Comparison of ENCODE assay signal across 22 mouse cellular contexts in the genomic region with DNA sequence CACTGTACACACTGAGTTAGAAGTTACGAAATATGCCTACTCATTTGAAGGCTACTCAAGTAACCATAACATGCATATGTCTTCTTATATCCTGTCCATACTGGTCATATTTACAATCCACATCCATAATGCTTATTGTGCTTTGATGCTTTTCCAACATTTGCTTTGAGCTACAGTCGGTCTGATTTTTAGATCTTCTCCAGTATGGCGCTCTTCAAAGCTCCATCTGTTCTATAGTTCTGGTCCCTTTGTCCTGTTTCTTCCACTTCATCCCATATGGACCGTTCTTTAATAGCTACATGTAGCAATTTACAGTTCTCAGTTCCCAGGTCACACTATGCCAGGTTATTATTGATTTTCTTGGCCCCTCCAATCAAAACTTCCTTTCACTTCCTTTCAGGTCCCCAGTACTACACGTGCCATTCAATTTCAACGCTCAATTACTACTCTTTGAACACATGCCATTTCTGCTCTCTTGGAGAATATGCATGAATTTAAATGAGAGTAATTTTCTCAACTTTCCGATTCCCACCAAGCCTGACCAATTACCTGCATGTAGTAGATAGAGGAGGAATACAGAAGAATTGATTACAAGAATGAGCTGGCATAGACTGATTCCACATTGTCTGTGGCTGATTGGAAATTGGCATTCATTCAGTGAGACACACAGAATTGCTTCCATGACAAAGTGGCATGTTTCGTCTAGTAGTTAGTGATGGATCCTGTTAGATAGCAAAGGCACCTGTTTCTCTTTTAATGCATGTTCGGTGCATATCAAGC.
DNase-seq lines count a peak whose midpoint lies in the region; ATAC-seq and TF ChIP-seq lines count a peak whose summit lies in the region.
"Had no signal": no experiment of that assay in that cellular context is flagged by ENCODE, and none has a peak within 500 bp of the region (broad histone marks: within the 10 kb centered on the region; RNA-seq: fewer than 3 reads in every experiment).

No protein-coding gene starts in this region.

- H3ac ChIP-seq in C2C12 (ENCODE audit: control insufficient read depth, insufficient read length, low read depth) = no peak overlapping the region

- intact Hi-C loops in left cerebral cortex, adult 2 months (cut with DNase I) = no loop called here

- H3K4me2 ChIP-seq in hindbrain, embryonic 16.5 days (ENCODE audit: low read length) = no peak overlapping the region
- H3K4me2 ChIP-seq in hindbrain, postnatal 0 days (ENCODE audit: low read depth, low read length) = no peak overlapping the region
- no peak overlapping the region for H3K4me2 ChIP-seq in forebrain, postnatal 0 days (ENCODE audit: low read depth)
- H3K4me2 ChIP-seq: embryonic facial prominence, embryonic 12.5 days; limb, embryonic 13.5 days; liver, embryonic 12.5 days; midbrain, embryonic 12.5 days; stomach, embryonic 15.5 days had no signal

- no peak for TF ChIP-seq CTCF in hindbrain, postnatal 0 days (IDR thresholded peaks at IDR 0.05; ENCODE audit: low read depth)
- no peak for TF ChIP-seq CTCF in C2C12 (IDR thresholded peaks at IDR 0.05; ENCODE audit: control insufficient read depth, insufficient read depth, insufficient read length)
- TF ChIP-seq CTCF in forebrain, postnatal 0 days (IDR thresholded peaks at IDR 0.05; ENCODE audit: low read depth) = no peak
- TF ChIP-seq CTCF in left cerebral cortex, adult 2 months (IDR thresholded peaks at IDR 0.05) = no peak

- H3K9me3 ChIP-seq in hindbrain, embryonic 16.5 days (ENCODE audit: control insufficient read depth, low read length) = no peaks in the 10 kb centered on the region
- H3K9me3 ChIP-seq in hindbrain, postnatal 0 days (ENCODE audit: low read length) = no peaks in the 10 kb centered on the region
- H3K9me3 ChIP-seq in forebrain, postnatal 0 days (ENCODE audit: low read length) = no peaks in the 10 kb centered on the region
- H3K9me3 ChIP-seq: embryonic facial prominence, embryonic 12.5 days; limb, embryonic 13.5 days; liver, embryonic 12.5 days; midbrain, embryonic 12.5 days; stomach, embryonic 15.5 days had no signal

- H3K79me2 ChIP-seq in C2C12 (ENCODE audit: control insufficient read depth, insufficient read depth) = no peaks in the 10 kb centered on the region

- 71% methylated on average over 9 of the region's 9 CpGs for WGBS in hindbrain, embryonic 16.5 days
- WGBS in hindbrain, postnatal 0 days = 71% methylated on average over 9 of the region's 9 CpGs
- 34% methylated on average over 9 of the region's 9 CpGs for WGBS in forebrain, postnatal 0 days

- no peaks in the 10 kb centered on the region for H3K27me3 ChIP-seq in hindbrain, embryonic 16.5 days (replicated peaks; ENCODE audit: control insufficient read depth, insufficient read depth, low read length)
- no peaks in the 10 kb centered on the region for H3K27me3 ChIP-seq in hindbrain, postnatal 0 days (ENCODE audit: insufficient read depth, low read length)
- no peaks in the 10 kb centered on the region for H3K27me3 ChIP-seq in C2C12 (ENCODE audit: control insufficient read depth, insufficient read depth, insufficient read length)
- H3K27me3 ChIP-seq in forebrain, postnatal 0 days (ENCODE audit: insufficient read depth, low read length) = no peaks in the 10 kb centered on the region
- H3K27me3 ChIP-seq: embryonic facial prominence, embryonic 12.5 days; limb, embryonic 13.5 days; liver, embryonic 12.5 days; midbrain, embryonic 12.5 days; stomach, embryonic 15.5 days had no signal

- H3K4me1 ChIP-seq in hindbrain, embryonic 16.5 days (ENCODE audit: control insufficient read depth, insufficient read depth, low read depth, low read length) = no peaks in the 10 kb centered on the region
- no peaks in the 10 kb centered on the region for H3K4me1 ChIP-seq in hindbrain, postnatal 0 days (ENCODE audit: insufficient read depth, low read length)
- 0 out of 2 replicates have a peak, but pooled peaks cover 3% of the 10 kb centered on the region for H3K4me1 ChIP-seq in forebrain, postnatal 0 days (ENCODE audit: insufficient read depth)
- H3K4me1 ChIP-seq: embryonic facial prominence, embryonic 12.5 days; limb, embryonic 13.5 days; liver, embryonic 12.5 days; midbrain, embryonic 12.5 days; stomach, embryonic 15.5 days had no signal

- no peak overlapping the region for H3K4me3 ChIP-seq in hindbrain, embryonic 16.5 days (ENCODE audit: low read length)
- no peak overlapping the region for H3K4me3 ChIP-seq in hindbrain, postnatal 0 days (ENCODE audit: low read length)
- H3K4me3 ChIP-seq in C2C12 (ENCODE audit: insufficient read depth, poor library complexity, severe bottlenecking) = no peak overlapping the region
- H3K4me3 ChIP-seq in forebrain, postnatal 0 days (ENCODE audit: low read depth, low read length) = no peak overlapping the region
- no peak overlapping the region for H3K4me3 ChIP-seq in left cerebral cortex, adult 2 months
- H3K4me3 ChIP-seq: embryonic facial prominence, embryonic 12.5 days; gastrocnemius, adult 2 months; limb, embryonic 13.5 days; liver, embryonic 12.5 days; midbrain, embryonic 12.5 days; stomach, embryonic 15.5 days had no signal

- no peak for DNase-seq in hindbrain, postnatal 0 days (ENCODE audit: low spot score)
- peak; percentile 14 for DNase-seq in brain, adult 2 months (ENCODE audit: low read depth, low spot score)
- peak; percentile 80 for DNase-seq in forebrain, postnatal 0 days
- DNase-seq in adrenal gland, adult (ENCODE audit: inconsistent age in 2 of 2, low spot score in 1 of 2) = no peak
- no peak for DNase-seq in left cerebral cortex, adult 2 months (ENCODE audit: extremely low spot score in 1 of 2, low spot score in 2 of 2)
- DNase-seq: adrenal gland, postnatal 10 days; B cell, adult 2 months; cerebellum, adult 9-11 months; gastrocnemius, adult 2 months; kidney, postnatal 25 days; lung, adult 18-20 months; lung, postnatal 10 days; thymus, postnatal 36 days had no signal

- no peak overlapping the region for H3K27ac ChIP-seq in hindbrain, embryonic 16.5 days (ENCODE audit: low read depth, low read length)
- H3K27ac ChIP-seq in hindbrain, postnatal 0 days = no peak overlapping the region
- peak overlapping the region; percentile 71 for H3K27ac ChIP-seq in forebrain, postnatal 0 days (ENCODE audit: low read depth, low read length)
- H3K27ac ChIP-seq in left cerebral cortex, adult 2 months = no peak overlapping the region
- H3K27ac ChIP-seq: embryonic facial prominence, embryonic 12.5 days; gastrocnemius, adult 2 months; limb, embryonic 13.5 days; liver, embryonic 12.5 days; midbrain, embryonic 12.5 days; stomach, embryonic 15.5 days had no signal

- no peak overlapping the region for H3K9ac ChIP-seq in hindbrain, embryonic 16.5 days (ENCODE audit: low read depth, low read length)
- H3K9ac ChIP-seq in hindbrain, postnatal 0 days (replicated peaks; ENCODE audit: low read length) = no peak overlapping the region
- no peak overlapping the region for H3K9ac ChIP-seq in forebrain, postnatal 0 days
- H3K9ac ChIP-seq: embryonic facial prominence, embryonic 12.5 days; limb, embryonic 13.5 days; liver, embryonic 12.5 days; midbrain, embryonic 12.5 days; stomach, embryonic 15.5 days had no signal

- peak; percentile 58; the same call in 1 of the 2 replicates for ATAC-seq in hindbrain, embryonic 16.5 days
- ATAC-seq in hindbrain, postnatal 0 days = no peak; the same call in 1 of the 2 replicates
- peak; percentile 81 for ATAC-seq in forebrain, postnatal 0 days
- ATAC-seq: activated CD4-positive, CD25-positive, alpha-beta regulatory T cell, adult 4 months; intestine, postnatal 0 days; liver, embryonic 12.5 days had no signal

- H3K79me3 ChIP-seq in C2C12 (ENCODE audit: low read depth) = no peaks in the 10 kb centered on the region

- no peaks in the 10 kb centered on the region for H3K36me3 ChIP-seq in hindbrain, embryonic 16.5 days (ENCODE audit: control insufficient read depth, insufficient read depth, low read length)
- H3K36me3 ChIP-seq in hindbrain, postnatal 0 days (ENCODE audit: insufficient read depth, low read length) = no peaks in the 10 kb centered on the region
- H3K36me3 ChIP-seq in C2C12 (ENCODE audit: control insufficient read depth, insufficient read depth) = no peaks in the 10 kb centered on the region
- H3K36me3 ChIP-seq in forebrain, postnatal 0 days (ENCODE audit: insufficient read depth) = no peaks in the 10 kb centered on the region
- H3K36me3 ChIP-seq: embryonic facial prominence, embryonic 12.5 days; limb, embryonic 13.5 days; liver, embryonic 12.5 days; midbrain, embryonic 12.5 days; stomach, embryonic 15.5 days had no signal

TF ChIP-seq in C2C12, 6 proteins besides CTCF, POLR2A, EP300 and RAD21:
- TF ChIP-seq MYOD1 (IDR thresholded peaks at IDR 0.05; ENCODE audit: control insufficient read depth, insufficient read length, low read depth) = peak; percentile 26
- TF ChIP-seq MAX (IDR thresholded peaks at IDR 0.05) = no peak

Comparison
In these comparisons a context has a peak if more than half of its experiments do, and no peak if none do; other contexts are left out.
1. DNase-seq: peak in brain, adult 2 months (single experiment) and forebrain, postnatal 0 days (single experiment); none in hindbrain, postnatal 0 days (single experiment), adrenal gland, adult (0 of 2) and left cerebral cortex, adult 2 months (0 of 2).